In genomic region chr2:116216418-116216817, GRCm38 (mm10) we compare ENCODE assay signal across 8 mouse cellular contexts.
A peak's percentile ranks its signal among the peaks of the same experiment; 100 is the strongest.
DNase-seq lines count a peak whose midpoint lies in the region; ATAC-seq lines count a peak whose summit lies in the region.

No protein-coding gene starts in this region.

- ATAC-seq in hindbrain, embryonic 13.5 days (ENCODE audit: low FRiP score): no peak
- ATAC-seq in granulocyte monocyte progenitor cell, adult 5-6 weeks (replicated peaks; ENCODE audit: poor library complexity, severe bottlenecking): peak; percentile 56
- no peak for ATAC-seq in midbrain, embryonic 15.5 days (replicated peaks)

- no peaks in the 10 kb centered on the region for H3K27me3 ChIP-seq in hindbrain, embryonic 10.5 days (ENCODE audit: insufficient read depth, poor library complexity, severe bottlenecking)
- no peaks in the 10 kb centered on the region for H3K27me3 ChIP-seq in hindbrain, embryonic 13.5 days
- no peaks in the 10 kb centered on the region for H3K27me3 ChIP-seq in midbrain, embryonic 15.5 days (replicated peaks)

- H3K27ac ChIP-seq in hindbrain, embryonic 10.5 days: no peak overlapping the region
- no peak overlapping the region for H3K27ac ChIP-seq in hindbrain, embryonic 13.5 days
- no peak overlapping the region for H3K27ac ChIP-seq in midbrain, embryonic 15.5 days

- no peaks in the 10 kb centered on the region for H3K36me3 ChIP-seq in hindbrain, embryonic 10.5 days
- H3K36me3 ChIP-seq in hindbrain, embryonic 13.5 days: no peaks in the 10 kb centered on the region
- H3K36me3 ChIP-seq in midbrain, embryonic 15.5 days (replicated peaks): no peaks in the 10 kb centered on the region

- DNase-seq in hindbrain, embryonic 10.5 days (ENCODE audit: low spot score): peak; percentile 11
- peak; percentile 14 for DNase-seq in urinary bladder, postnatal 14 days (ENCODE audit: low spot score)
- DNase-seq in urinary bladder, adult 2 months (ENCODE audit: low spot score): no peak
- DNase-seq in urinary bladder, postnatal 36 days (ENCODE audit: low spot score in 2 of 2): peak; percentile 2
- no peak for DNase-seq in frontal cortex, postnatal 14 days (ENCODE audit: low spot score in 2 of 2)

- peaks cover 3% of the 10 kb centered on the region; the same call in 1 of the 2 replicates for H3K4me1 ChIP-seq in hindbrain, embryonic 10.5 days (replicated peaks)
- H3K4me1 ChIP-seq in hindbrain, embryonic 13.5 days (replicated peaks): no peaks in the 10 kb centered on the region
- H3K4me1 ChIP-seq in midbrain, embryonic 15.5 days: no peaks in the 10 kb centered on the region

- WGBS in hindbrain, embryonic 10.5 days: 78% methylated on average over 7 of the region's 7 CpGs
- WGBS in hindbrain, embryonic 13.5 days: 78% methylated on average over 7 of the region's 7 CpGs
- WGBS in midbrain, embryonic 15.5 days: 82% methylated on average over 7 of the region's 7 CpGs

- H3K9ac ChIP-seq in hindbrain, embryonic 13.5 days: no peak overlapping the region
- H3K9ac ChIP-seq in midbrain, embryonic 15.5 days: no peak overlapping the region

- no peaks in the 10 kb centered on the region for H3K9me3 ChIP-seq in hindbrain, embryonic 10.5 days
- H3K9me3 ChIP-seq in hindbrain, embryonic 13.5 days: no peaks in the 10 kb centered on the region
- no peaks in the 10 kb centered on the region for H3K9me3 ChIP-seq in midbrain, embryonic 15.5 days

- H3K4me2 ChIP-seq in hindbrain, embryonic 13.5 days: no peak overlapping the region
- no peak overlapping the region for H3K4me2 ChIP-seq in midbrain, embryonic 15.5 days

- H3K4me3 ChIP-seq in hindbrain, embryonic 10.5 days: no peak overlapping the region
- no peak overlapping the region for H3K4me3 ChIP-seq in hindbrain, embryonic 13.5 days
- H3K4me3 ChIP-seq in midbrain, embryonic 15.5 days: no peak overlapping the region

Comparison
In these comparisons a context has a peak if more than half of its experiments do, and no peak if none do; other contexts are left out.
1. DNase-seq: peak in hindbrain, embryonic 10.5 days (single experiment), urinary bladder, postnatal 14 days (single experiment) and urinary bladder, postnatal 36 days (2 of 2); none in urinary bladder, adult 2 months (single experiment) and frontal cortex, postnatal 14 days (0 of 2).